Mouse (Mus musculus): ENCODE results near the gene Prickle4. TPM values are rescaled to one million over a fixed set of nuclear protein-coding genes. Genes with fewer than 3 reads are reported as not detected.
A peak's percentile ranks its signal among the peaks of the same experiment; 100 is the strongest.

Prickle4 gene
- total RNA-seq, 1 experiment from 2014 or later, result not detected

DNA sequence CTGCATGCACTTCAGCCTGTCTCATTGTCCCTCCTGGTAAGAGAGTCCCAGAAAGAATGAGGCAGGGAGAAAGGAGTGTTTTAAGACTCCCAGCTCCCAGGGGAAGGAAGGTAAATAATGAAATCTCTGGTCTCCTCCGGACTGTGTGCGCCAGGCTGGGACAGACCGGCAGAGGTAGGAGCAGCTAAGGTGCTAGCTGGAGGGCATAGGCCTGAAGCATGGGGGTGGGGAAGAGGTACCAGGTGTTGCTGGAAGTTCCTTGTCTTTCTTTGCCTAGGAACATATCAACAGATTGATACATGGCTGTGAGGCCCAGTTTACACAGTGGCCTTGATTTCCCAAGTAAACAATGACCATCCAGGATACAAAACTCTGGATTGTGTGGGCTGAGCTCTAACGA, 14.4 kb upstream of the Prickle4 start:
- ATAC-seq (ENCODE audit: extremely low read depth, insufficient number of reproducible peaks, low FRiP score, poor library complexity, severe bottlenecking), result no peak

DNA sequence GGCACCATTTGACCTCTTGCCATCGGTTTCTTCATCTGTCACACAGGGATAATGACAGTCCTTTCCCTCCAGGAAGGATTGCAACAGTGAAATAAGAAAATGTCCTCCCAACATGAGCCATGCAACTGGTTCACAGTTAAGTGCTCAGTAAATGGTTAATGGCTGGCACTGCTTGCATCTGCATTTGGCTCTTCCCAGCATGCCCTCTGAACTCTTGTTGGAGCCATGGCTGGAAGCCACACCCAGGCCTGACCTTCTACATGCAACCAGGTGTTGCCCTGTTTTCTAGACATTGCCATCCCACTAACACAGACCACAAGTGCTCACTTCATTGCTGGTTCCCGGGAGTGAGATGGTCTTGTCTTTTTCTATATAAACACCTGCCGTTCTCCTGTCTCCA, 13.4 kb upstream of the Prickle4 start:
- no peak for ATAC-seq (ENCODE audit: extremely low read depth, insufficient number of reproducible peaks, low FRiP score, poor library complexity, severe bottlenecking)

DNA sequence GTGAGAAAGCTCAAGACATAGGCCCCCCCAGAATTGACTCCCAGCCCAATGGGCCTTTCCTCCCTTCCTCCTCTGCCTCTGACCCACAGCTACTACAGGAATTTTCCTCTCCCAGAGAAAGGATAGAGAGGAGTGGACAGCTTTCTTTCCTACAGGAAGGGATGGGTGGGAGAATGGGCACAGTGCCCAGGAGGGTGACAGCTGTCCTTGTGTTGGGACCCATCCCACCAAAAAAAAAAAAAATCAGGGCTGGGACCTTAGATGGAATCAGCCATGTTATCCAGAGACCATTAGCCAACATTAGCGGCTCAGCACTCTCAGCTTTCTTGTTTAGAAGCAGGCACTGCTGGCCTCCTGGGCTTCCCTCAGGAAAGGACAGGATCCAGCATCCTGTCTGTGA, 11.7 kb upstream of the Prickle4 start:
- ATAC-seq (ENCODE audit: extremely low read depth, insufficient number of reproducible peaks, low FRiP score, poor library complexity, severe bottlenecking), result no peak

DNA sequence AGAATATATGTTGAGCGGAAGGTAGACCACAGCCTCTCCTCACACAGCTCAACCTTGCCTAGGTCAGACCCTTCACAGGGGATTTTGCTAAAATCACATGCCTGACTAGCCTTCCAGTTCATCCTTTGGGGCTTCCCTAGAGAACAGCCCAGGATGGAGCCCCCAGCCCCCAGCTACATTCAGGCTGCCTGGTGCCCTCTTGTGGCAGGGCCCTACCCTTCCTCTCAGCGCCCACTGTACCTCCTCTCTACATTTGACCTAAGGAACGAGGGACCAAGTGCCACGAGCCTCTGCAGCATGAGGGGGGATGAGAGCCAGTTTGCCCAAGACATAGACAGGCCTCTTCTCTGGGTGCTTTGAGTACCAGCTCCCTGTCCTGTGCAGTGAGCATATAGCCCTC, 10.2 kb upstream of the Prickle4 start:
- ATAC-seq (ENCODE audit: extremely low read depth, insufficient number of reproducible peaks, low FRiP score, poor library complexity, severe bottlenecking), result no peak

DNA sequence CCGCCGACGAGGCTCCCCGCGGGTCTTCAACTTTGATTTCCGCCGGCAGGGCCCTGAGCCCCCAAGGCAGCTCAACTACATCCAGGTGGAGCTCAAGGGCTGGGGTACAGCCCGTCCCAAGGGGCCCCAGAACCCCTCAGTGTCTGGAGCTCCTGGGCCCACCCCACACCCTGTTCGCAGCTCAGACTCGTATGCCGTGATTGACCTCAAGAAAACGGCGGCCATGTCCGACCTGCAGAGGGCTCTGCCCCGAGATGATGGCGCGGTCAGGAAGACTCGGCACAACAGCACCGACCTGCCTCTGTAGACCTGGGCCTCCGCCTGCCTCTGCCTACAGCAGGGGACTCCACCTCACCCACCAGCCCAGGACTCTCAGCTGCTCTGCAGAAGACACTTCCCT, 9.0 kb upstream of the Prickle4 start:
- no peak for ATAC-seq (ENCODE audit: extremely low read depth, insufficient number of reproducible peaks, low FRiP score, poor library complexity, severe bottlenecking)

DNA sequence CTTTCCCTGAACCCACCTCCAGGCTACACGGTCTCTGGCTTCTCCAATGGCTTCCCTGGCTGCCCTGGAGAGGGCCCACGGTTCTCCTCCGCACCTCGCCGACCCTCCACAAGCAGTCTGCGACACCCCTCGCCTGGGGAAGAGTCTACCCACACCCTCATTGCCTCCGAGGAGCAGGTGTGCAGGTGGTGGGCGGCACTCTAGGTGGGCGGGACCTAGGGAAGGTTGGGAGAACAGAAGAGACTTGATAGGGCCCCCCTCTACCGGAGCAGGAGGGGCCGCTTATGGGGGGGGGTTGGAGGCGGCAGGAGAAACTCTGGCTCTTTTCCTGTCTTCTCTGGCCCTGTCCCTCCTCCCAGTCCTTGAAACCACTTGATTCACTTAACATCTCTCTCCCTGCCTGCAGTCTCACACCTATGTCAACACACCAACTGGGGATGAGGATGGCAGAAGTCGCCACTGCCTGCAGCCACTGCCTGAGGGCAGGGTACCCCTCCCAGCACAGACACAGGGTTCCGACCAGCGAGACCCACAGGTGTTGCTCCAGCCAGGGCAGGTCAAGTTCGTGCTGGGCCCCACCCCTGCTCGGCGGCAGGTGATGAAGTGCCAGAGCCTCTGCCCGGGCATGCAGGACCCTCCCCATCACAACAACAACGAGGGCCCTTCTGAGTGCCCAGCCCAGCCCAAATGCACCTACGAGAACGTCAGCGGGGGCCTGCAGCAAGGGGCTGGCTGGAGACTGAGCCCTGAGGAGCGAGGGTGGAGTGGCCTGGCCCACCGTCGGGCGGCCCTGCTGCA, 8.2 kb upstream of the Prickle4 start:
- ATAC-seq (ENCODE audit: extremely low read depth, insufficient number of reproducible peaks, low FRiP score, poor library complexity, severe bottlenecking), result no peak

DNA sequence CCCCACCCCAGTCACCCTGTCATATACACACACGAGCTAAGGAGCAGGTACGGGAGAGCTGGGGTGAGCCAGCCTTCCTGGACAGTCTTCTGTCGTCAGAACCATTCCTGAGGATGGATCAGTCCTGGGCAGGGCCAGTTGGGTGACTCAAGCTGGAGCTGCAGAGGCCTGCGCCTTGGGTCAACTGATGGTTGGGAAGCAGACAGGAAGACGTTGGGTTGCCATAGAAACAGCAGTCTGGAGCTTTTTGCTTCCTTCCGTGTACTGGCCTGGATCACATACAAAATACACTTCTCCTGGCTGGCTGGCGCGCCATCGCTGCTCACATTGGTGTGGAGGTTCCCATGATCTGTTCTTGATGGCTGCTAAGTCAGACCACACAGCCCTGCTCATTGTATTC, 7.3 kb upstream of the Prickle4 start:
- no peak for ATAC-seq (ENCODE audit: extremely low read depth, insufficient number of reproducible peaks, low FRiP score, poor library complexity, severe bottlenecking)

DNA sequence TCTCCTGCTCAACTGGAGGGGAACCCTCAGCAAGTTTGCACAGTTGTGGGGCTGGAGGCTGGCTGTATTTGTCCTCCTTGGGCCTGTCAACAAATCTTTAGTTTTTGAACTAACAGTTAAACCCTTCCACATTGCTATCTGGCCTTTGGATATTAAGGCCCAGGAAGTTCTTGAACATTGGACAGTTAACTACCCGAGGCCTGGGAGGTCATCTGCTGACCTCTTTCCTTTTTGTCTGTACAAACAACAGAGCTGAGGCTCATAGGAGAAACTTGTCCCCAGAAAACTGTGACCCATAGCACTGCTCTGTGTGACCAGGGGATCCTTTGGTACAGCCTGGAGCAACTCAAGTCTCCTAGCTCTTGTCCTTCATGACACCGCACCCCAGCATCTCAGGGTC, 4.5 kb upstream of the Prickle4 start:
- ATAC-seq (ENCODE audit: extremely low read depth, insufficient number of reproducible peaks, low FRiP score, poor library complexity, severe bottlenecking), result no peak

DNA sequence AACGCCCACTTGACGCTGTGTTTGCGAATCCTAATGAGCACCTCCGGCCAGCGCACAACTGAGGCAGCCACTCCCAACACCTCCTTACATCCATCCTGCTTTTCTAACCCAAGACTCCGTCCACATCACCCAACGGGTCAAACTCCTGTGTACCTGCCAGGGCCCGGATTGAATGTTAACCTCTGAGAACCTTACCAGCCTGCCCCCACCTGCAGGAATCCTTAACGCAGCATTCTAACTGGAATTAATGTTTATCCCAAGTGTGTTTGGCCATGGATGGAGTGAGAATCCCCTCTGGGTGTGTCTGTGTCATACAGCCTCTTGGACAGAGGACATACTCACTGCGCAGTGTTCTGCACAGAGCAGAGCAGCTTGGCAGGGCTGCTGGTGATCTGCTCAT, 3.6 kb upstream of the Prickle4 start:
- no peak for ATAC-seq (ENCODE audit: extremely low read depth, insufficient number of reproducible peaks, low FRiP score, poor library complexity, severe bottlenecking)

DNA sequence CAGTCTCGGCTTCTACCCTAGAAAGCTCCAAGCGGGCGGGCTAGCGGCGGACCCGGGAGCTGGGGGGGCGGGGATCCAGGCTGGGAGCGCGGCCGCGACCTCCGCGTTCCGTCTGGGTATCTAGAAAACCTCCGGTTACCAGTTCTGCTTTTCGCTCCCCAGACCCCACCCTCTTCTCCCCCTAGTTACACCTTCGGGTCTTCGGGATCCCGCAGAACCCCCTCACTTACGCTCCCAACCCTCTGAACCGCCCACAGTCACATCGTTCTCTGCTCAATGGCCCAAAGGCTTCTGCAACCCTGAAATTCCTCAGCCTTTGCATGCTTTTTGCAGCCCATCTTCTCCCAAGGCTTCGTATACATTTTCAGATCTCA, 788 bp upstream of the Prickle4 start:
- ATAC-seq (ENCODE audit: extremely low read depth, insufficient number of reproducible peaks, low FRiP score, poor library complexity, severe bottlenecking), result no peak

DNA sequence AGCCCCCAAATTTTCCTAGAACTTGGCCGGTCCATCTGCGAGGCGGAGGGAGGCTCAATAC, 264 bp downstream of the Prickle4 start, which contains the start of gene Gm21981:
Gene Gm21981 (minus strand): TSS at position 14 of the 61 bp plus-strand sequence.
- ATAC-seq (ENCODE audit: extremely low read depth, insufficient number of reproducible peaks, low FRiP score, poor library complexity, severe bottlenecking), result no peak

DNA sequence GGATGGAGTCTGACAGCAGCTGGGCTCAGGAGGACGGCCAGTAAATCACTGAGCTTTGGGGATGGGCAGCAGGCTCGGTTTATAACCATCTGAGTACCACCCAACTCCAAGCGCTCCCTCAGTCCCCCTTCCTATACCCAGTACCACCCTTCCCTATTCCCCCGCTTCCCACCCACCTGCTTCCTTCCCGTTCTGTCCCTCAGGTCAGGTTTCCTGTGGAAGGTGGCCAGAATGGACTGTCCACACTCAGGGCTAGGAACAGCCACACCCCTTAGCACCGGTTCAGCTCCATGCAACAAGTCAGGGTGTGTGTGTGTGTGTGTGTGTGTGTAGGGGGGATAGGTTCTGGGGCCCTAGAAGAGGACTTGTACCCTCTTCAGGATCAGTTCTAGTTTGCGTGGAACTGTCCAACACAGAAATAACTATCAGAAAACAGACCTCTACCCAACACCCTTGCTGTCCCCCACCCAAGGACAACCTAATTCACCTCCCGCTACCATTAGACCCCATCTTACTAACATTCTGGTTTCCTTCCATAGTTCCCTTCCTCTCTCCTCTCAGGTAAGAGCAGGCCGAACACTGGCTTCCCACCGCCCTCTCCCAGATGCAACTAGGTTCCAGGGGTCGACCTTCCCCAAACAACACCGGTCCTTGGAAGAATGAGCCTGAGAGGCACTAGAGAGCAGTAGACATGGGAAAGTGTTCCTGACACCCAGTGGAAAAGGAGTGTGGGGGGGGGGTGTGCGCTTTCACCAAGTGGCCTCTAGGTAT, 680 bp downstream of the Prickle4 start:
- ATAC-seq (ENCODE audit: extremely low read depth, insufficient number of reproducible peaks, low FRiP score, poor library complexity, severe bottlenecking), result no peak

DNA sequence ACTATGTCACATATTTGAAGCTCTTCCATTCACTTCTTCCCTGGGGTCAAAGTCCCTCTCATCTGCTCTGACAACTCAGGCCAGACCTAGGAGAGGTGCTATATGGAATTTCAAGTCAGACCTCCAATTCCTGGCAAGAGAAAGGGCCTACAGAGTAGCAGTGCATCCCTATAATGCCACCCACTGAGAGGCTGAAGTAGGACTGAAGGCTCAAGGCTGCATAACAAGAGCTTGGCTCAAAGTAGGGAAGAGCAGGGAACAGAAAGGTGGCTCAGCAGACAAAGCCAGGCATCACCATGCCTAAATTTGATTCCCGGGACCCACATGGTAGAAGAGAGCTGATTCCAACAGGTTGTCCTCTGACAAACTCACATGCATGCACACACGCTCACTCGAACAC, 2.9 kb downstream of the Prickle4 start:
- ATAC-seq (ENCODE audit: extremely low read depth, insufficient number of reproducible peaks, low FRiP score, poor library complexity, severe bottlenecking), result no peak

DNA sequence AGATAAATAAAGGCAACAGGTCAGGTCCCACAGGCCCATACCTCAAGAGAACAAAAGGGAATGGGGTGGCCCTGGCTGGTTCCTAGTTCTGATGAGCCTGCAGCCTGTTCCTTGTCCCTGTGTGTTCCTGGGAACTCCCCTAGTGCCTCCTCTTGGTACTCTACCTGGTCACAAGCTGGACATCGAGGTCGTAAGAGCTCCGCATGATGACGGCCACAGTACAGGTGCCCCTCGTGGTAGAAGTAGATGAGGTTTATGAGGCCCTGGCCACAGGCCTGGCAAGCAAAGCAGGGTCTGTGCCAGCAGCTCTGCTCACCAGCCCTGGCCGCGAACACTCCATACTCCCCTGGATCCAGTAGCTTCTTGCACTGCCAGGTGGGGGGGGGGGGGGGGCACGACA, 4.6 kb downstream of the Prickle4 start:
- ATAC-seq (ENCODE audit: extremely low read depth, insufficient number of reproducible peaks, low FRiP score, poor library complexity, severe bottlenecking), result no peak

DNA sequence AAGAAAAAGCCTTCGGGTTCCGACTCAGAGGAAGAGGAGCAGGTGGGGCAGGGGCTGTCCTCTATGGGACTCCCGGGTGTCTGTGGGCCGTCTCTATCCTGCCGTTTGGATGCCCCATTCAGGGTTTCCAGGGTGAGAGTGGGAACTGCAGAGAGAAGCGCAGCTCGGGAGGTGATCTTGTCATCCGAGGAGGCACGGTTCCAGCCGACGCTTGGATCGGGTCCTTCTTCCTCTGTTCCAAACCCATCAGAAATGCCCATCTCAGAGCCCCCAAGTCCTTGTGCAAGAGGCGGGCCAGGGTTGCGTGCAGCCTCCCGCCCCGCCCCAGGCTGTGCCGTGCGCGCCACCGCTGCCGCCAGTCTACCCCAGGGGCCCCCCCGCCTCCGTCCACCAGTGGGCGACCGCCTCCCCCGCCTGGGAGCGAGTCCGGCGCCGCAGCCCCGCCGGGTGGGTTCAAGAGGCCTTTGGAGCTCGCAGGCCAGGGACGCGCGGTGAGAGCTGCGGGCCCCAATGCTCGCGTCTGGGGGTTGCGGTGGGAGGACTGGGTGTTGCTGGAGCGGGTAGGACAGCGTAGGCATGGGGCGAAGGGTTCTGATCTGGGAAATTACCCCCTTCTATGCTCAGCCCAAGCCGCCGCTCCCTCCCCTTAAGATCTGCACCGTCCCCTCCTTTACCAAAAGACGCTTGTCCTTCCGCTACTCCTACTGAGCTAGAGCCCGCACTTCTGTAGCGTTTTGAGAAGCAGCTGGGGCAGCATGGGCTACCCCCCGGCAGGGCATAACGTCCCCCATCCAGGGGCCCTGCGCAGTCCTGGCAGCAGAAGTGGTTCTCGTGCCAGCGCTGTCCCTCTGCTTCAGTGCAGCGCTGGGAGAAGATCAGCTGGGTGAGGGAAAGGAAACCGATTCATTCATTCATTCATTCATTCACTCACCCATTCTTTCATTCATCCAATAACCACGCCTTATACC, 5.6 kb downstream of the Prickle4 start, which contains the start of gene Frs3:
Gene Frs3 (plus strand): TSS at position 423 of the 968 bp plus-strand sequence.
- no peak for ATAC-seq (ENCODE audit: extremely low read depth, insufficient number of reproducible peaks, low FRiP score, poor library complexity, severe bottlenecking)

DNA sequence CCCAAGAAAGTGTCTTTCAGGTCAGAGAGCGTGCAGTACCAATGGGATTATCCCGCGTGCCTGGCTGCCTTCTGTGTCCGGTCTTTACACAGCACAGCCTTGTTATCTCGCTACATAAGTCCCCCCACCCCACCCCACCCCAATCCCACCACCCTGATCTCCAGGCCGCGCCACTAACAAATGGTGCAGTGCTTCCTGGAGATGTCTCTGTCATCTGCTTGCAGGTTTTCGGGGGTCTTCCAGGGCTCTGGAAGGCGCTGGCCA, 6.3 kb downstream of the Prickle4 start, which contains the start of gene Tomm6:
Gene Tomm6 (minus strand): TSS at position 43 of the 264 bp plus-strand sequence.
- no peak for ATAC-seq (ENCODE audit: extremely low read depth, insufficient number of reproducible peaks, low FRiP score, poor library complexity, severe bottlenecking)

DNA sequence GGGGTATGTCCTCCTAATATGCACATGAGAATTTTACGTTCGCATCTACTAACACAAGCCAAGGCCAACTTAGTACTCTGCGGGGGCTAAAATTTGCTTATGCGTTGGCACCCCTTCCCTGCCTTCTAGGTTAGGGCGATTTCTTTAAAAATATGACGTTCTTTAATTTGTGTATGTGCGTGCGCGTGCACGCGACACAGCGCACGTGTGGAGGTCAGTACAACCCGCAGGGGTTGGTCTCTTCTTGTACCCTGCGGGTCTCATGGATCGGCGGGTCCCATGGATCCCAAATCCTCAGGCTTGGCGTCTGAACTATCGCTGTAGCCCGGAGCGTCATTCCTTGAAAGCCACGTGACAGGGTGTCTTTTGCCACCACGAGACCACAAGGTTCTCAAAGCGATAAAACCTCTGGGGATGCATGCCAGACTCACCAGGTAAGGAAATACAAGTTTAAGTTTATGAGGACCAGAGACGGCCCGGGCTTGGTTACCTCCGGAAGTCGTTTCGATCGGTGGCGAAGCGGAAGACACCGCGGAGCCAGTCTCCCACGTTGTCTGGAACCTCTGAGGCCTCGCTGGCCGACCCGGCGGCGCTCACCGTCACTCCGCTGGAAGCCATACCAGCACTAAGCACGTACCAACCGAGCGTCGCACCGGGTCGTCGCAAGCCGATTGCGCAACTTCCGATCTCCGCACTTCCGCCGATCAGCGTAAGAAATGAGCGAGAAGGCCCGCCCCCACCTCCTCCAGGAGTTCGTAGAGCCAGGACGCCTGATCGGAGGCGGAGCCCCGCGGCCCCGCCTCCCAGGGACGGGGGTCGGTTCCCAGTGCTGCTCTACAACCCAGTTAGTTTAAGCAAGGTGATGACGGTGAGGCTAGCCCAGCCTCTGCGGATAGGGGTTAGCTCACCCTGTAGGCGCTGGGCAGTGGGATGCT, 6.9 kb downstream of the Prickle4 start:
- ATAC-seq (ENCODE audit: extremely low read depth, insufficient number of reproducible peaks, low FRiP score, poor library complexity, severe bottlenecking), result peak; percentile 91

DNA sequence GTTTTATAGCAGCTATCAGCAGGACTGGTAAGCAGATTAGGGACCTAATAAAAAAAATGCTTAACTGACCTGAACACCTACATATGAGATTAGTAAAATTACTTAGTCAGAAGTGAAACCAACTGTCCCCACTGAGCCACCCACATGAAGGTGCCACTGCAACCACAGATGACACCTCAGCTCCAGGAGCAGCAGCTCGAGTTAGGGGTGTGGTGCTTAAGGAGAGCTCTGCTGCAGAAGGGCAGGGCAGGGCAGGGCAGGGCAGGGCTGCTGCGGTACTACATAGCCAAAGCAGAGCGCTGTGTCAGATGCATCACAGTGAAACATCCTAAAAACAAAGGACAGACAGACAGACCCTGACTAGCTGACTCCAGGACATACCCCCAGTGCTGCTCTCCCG, 11.7 kb downstream of the Prickle4 start:
- no peak for ATAC-seq (ENCODE audit: extremely low read depth, insufficient number of reproducible peaks, low FRiP score, poor library complexity, severe bottlenecking)

DNA sequence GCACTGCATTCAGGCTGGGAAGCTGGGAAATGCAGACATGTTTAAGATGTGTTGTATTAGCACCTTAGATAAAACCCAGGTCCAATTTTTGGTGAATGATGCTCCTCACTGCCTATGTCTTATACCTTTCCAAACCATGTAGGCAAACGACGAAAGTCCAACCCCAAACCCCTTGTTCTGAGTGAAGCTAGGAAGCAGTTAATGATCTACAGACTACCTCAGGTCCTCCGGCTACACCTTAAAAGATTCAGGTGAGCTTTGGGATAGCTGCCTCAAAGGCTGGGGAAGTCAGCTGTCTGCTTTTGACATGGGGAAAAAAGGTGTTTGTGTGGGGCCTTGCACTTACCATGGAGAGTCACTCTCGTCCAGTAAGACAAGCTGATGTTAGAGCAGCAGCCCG, 15.8 kb downstream of the Prickle4 start:
- no peak for ATAC-seq (ENCODE audit: extremely low read depth, insufficient number of reproducible peaks, low FRiP score, poor library complexity, severe bottlenecking)

Measured in neutrophil, adult 5-6 weeks (primary cell).